Mouse (Mus musculus): ENCODE measurements at regions not wholly inside any gene's neighbourhood (a gene's known extent, or its start where the extent isn't known, plus 50 kb on each side); places are given as distances from the start of the nearest gene placed in this dataset.

- Histone ChIP-seq H3K9me3 (replicated peaks) (no peaks in the 10 kb centered on the region), H3K4me3 (no peak overlapping the region), H3K4me2 (no peak overlapping the region), H3K27ac (no peak overlapping the region), H3K36me3 (no peaks in the 10 kb centered on the region), H3K27me3 (replicated peaks) (no peaks in the 10 kb centered on the region), H3K9ac (no peak overlapping the region), H3K4me1 (no peaks in the 10 kb centered on the region)
- 76% methylated on average over 3 of the region's 3 CpGs for WGBS (ENCODE audit: insufficient replicate concordance)
- no peak for ATAC-seq
Measured at GRCm38 (mm10) chr1:73680829-73681228, 443.4 kb downstream of the Tns1 start.

- WGBS (ENCODE audit: insufficient replicate concordance): 77% methylated on average over 1 of the region's 1 CpGs
- H3K27ac ChIP-seq: no peak overlapping the region
- H3K4me2 ChIP-seq: no peak overlapping the region
- no peaks in the 10 kb centered on the region for H3K27me3 ChIP-seq (replicated peaks)
- no peaks in the 10 kb centered on the region for H3K4me1 ChIP-seq
- no peak for ATAC-seq
- H3K4me3 ChIP-seq: no peak overlapping the region
- no peaks in the 10 kb centered on the region for H3K9me3 ChIP-seq (replicated peaks)
- H3K9ac ChIP-seq: no peak overlapping the region
- no peaks in the 10 kb centered on the region for H3K36me3 ChIP-seq
Measured at GRCm38 (mm10) chr1:73673851-73674235, 450.4 kb downstream of the Tns1 start.

- Histone ChIP-seq H3K27ac (no peak overlapping the region), H3K9ac (no peak overlapping the region), H3K4me3 (no peak overlapping the region), H3K4me2 (no peak overlapping the region), H3K27me3 (replicated peaks) (no peaks in the 10 kb centered on the region), H3K4me1 (no peaks in the 10 kb centered on the region), H3K9me3 (replicated peaks) (no peaks in the 10 kb centered on the region), H3K36me3 (no peaks in the 10 kb centered on the region)
- 30% methylated on average over 4 of the region's 4 CpGs for WGBS (ENCODE audit: insufficient replicate concordance)
- no peak for ATAC-seq
Measured at GRCm38 (mm10) chr1:73673191-73673850, 450.9 kb downstream of the Tns1 start.

GRCm38 (mm10) chr1:73672239-73672638 is 452.0 kb downstream of the Tns1 start:
- Histone ChIP-seq H3K9ac (no peak overlapping the region), H3K4me3 (no peak overlapping the region), H3K27ac (no peak overlapping the region), H3K4me2 (no peak overlapping the region), H3K9me3 (replicated peaks) (no peaks in the 10 kb centered on the region), H3K4me1 (no peaks in the 10 kb centered on the region), H3K27me3 (replicated peaks) (no peaks in the 10 kb centered on the region), H3K36me3 (no peaks in the 10 kb centered on the region)
- WGBS (ENCODE audit: insufficient replicate concordance): 61% methylated on average over 4 of the region's 4 CpGs
- no peak for ATAC-seq

- Histone ChIP-seq H3K9me3 (replicated peaks) (no peaks in the 10 kb centered on the region), H3K36me3 (no peaks in the 10 kb centered on the region), H3K27ac (no peak overlapping the region), H3K4me3 (no peak overlapping the region), H3K27me3 (replicated peaks) (no peaks in the 10 kb centered on the region), H3K4me2 (no peak overlapping the region), H3K4me1 (no peaks in the 10 kb centered on the region), H3K9ac (no peak overlapping the region)
- ATAC-seq: no peak
- WGBS (ENCODE audit: insufficient replicate concordance): 65% methylated on average over 2 of the region's 2 CpGs
Measured at GRCm38 (mm10) chr1:73668691-73669090, 455.6 kb downstream of the Tns1 start.

GRCm38 (mm10) chr1:73663546-73663945 is 460.7 kb downstream of the Tns1 start:
- no peak overlapping the region for H3K4me2 ChIP-seq
- H3K9me3 ChIP-seq (replicated peaks): no peaks in the 10 kb centered on the region
- no peaks in the 10 kb centered on the region for H3K4me1 ChIP-seq
- H3K36me3 ChIP-seq: no peaks in the 10 kb centered on the region
- no peak overlapping the region for H3K9ac ChIP-seq
- no peak overlapping the region for H3K4me3 ChIP-seq
- no peaks in the 10 kb centered on the region for H3K27me3 ChIP-seq (replicated peaks)
- no peak overlapping the region for H3K27ac ChIP-seq
- ATAC-seq: no peak
- WGBS (ENCODE audit: insufficient replicate concordance): 15% methylated on average over 1 of the region's 1 CpGs

- 67% methylated on average over 3 of the region's 3 CpGs for WGBS (ENCODE audit: insufficient replicate concordance)
- H3K4me3 ChIP-seq: no peak overlapping the region
- H3K4me2 ChIP-seq: no peak overlapping the region
- no peaks in the 10 kb centered on the region for H3K27me3 ChIP-seq (replicated peaks)
- no peak overlapping the region for H3K9ac ChIP-seq
- no peaks in the 10 kb centered on the region for H3K9me3 ChIP-seq (replicated peaks)
- no peaks in the 10 kb centered on the region for H3K4me1 ChIP-seq
- H3K36me3 ChIP-seq: no peaks in the 10 kb centered on the region
- ATAC-seq: no peak
- H3K27ac ChIP-seq: no peak overlapping the region
Measured at GRCm38 (mm10) chr1:73645011-73645410, 479.2 kb downstream of the Tns1 start.

GRCm38 (mm10) chr1:73644394-73644793 is 479.9 kb downstream of the Tns1 start:
- ATAC-seq: no peak
- no peak overlapping the region for H3K4me2 ChIP-seq
- no peaks in the 10 kb centered on the region for H3K9me3 ChIP-seq (replicated peaks)
- no peaks in the 10 kb centered on the region for H3K4me1 ChIP-seq
- no peak overlapping the region for H3K27ac ChIP-seq
- H3K27me3 ChIP-seq (replicated peaks): no peaks in the 10 kb centered on the region
- H3K9ac ChIP-seq: no peak overlapping the region
- no peaks in the 10 kb centered on the region for H3K36me3 ChIP-seq
- H3K4me3 ChIP-seq: no peak overlapping the region
- 63% methylated on average over 5 of the region's 5 CpGs for WGBS (ENCODE audit: insufficient replicate concordance)

- 49% methylated on average over 5 of the region's 5 CpGs for WGBS (ENCODE audit: insufficient replicate concordance)
- Histone ChIP-seq H3K36me3 (no peaks in the 10 kb centered on the region), H3K4me1 (no peaks in the 10 kb centered on the region), H3K27ac (no peak overlapping the region), H3K27me3 (replicated peaks) (no peaks in the 10 kb centered on the region), H3K4me2 (no peak overlapping the region), H3K9ac (no peak overlapping the region), H3K9me3 (replicated peaks) (no peaks in the 10 kb centered on the region), H3K4me3 (no peak overlapping the region)
- no peak for ATAC-seq
Measured at GRCm38 (mm10) chr1:73643431-73643830, 480.8 kb downstream of the Tns1 start.

GRCm38 (mm10) chr1:73642691-73643109 is 481.5 kb downstream of the Tns1 start:
- H3K27me3 ChIP-seq (replicated peaks): no peaks in the 10 kb centered on the region
- no peak overlapping the region for H3K27ac ChIP-seq
- no peaks in the 10 kb centered on the region for H3K9me3 ChIP-seq (replicated peaks)
- H3K4me2 ChIP-seq: no peak overlapping the region
- H3K36me3 ChIP-seq: no peaks in the 10 kb centered on the region
- no peaks in the 10 kb centered on the region for H3K4me1 ChIP-seq
- no peak overlapping the region for H3K9ac ChIP-seq
- 39% methylated on average over 7 of the region's 7 CpGs for WGBS (ENCODE audit: insufficient replicate concordance)
- no peak overlapping the region for H3K4me3 ChIP-seq
- no peak for ATAC-seq

- no peak overlapping the region for H3K4me3 ChIP-seq
- H3K36me3 ChIP-seq: no peaks in the 10 kb centered on the region
- H3K9ac ChIP-seq: no peak overlapping the region
- no peaks in the 10 kb centered on the region for H3K9me3 ChIP-seq (replicated peaks)
- no peak overlapping the region for H3K27ac ChIP-seq
- no peaks in the 10 kb centered on the region for H3K27me3 ChIP-seq (replicated peaks)
- no peak overlapping the region for H3K4me2 ChIP-seq
- no peaks in the 10 kb centered on the region for H3K4me1 ChIP-seq
- 79% methylated on average over 8 of the region's 8 CpGs for WGBS (ENCODE audit: insufficient replicate concordance)
- no peak for ATAC-seq
Measured at GRCm38 (mm10) chr1:73641456-73641855, 482.8 kb downstream of the Tns1 start.

GRCm38 (mm10) chr1:73640726-73641451 is 483.4 kb downstream of the Tns1 start:
- Histone ChIP-seq H3K36me3 (no peaks in the 10 kb centered on the region), H3K4me3 (no peak overlapping the region), H3K9me3 (replicated peaks) (no peaks in the 10 kb centered on the region), H3K9ac (no peak overlapping the region), H3K27ac (no peak overlapping the region), H3K4me1 (no peaks in the 10 kb centered on the region), H3K4me2 (no peak overlapping the region), H3K27me3 (replicated peaks) (no peaks in the 10 kb centered on the region)
- 60% methylated on average over 12 of the region's 12 CpGs for WGBS (ENCODE audit: insufficient replicate concordance)
- ATAC-seq: no peak
